Mouse (Mus musculus): ENCODE results near the gene Pnlip.

The Pnlip gene

DNA sequence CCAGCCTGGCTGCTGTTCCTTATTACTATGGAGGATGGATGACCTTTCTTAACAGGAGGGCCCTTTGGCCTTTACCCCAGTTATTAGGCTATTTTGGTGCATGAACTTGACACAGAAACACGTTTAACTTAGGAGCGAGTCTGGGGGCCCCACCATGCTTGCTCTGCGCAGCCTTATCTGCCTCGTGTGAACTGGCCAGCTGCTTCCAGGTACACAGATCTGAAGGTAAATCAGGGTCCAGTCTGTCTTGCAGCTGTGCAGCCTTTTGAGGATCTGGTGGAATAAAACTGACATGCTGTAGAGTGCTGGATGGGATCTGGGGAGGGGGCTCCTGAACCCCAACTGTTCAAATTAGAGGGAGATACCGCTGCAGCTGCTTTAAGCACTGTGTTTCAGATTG is 75.5 kb downstream of the Pnlip start:
- DNase-seq (ENCODE audit: low spot score), result no peak

DNA sequence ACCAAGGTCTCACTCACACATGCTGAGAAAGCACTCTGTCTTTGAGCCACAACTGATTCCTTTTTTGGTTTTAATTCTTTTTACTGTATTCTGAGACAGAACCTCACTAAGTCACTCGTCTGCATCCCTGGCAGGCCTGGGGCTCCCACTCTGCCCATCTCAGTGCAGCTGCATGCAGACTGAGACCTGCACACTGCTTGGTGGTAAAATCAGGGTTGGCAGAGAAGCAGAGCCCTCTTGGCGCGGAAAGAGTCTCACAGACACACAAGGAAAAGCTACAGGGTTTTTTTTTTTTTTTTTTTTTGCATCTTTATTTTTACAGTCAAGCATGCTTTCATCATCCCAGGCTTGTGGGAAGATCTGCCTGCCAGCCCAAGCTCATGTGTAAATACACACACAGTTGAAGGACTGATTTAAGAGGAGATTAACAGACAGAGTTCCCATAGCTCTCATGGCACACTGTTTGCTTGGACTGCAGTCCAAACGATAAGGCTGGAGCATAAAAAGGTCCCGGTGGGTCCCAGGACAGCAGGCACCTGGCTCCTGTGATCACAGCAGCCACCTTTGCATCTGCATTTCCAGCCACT is 76.2 kb downstream of the Pnlip start, which contains the start of gene Pnliprp1:
Gene Pnliprp1 (plus strand): TSS at position 443 of the 587 bp plus-strand sequence.
- DNase-seq (ENCODE audit: low spot score), result no peak

All from testis, postnatal 10 days (tissue).